Mouse (Mus musculus) hindbrain, embryonic 12.5 days (tissue): ENCODE data around the gene Wnt5b. TPM values are rescaled to one million over a fixed set of nuclear protein-coding genes. Genes with fewer than 3 reads are reported as not detected.

Experiments used
- ATAC-seq: fragments of 200-750 bp; cut with Nextera tagmentation; 2 replicates; pipeline ENCODE4 v1.8.0; 2017; ENCODE audit warnings: moderate TSS enrichment; ENCODE audit not compliant: low FRiP score
- H3K27ac ChIP-seq: fragments of 300-500 bp; sonication (generic); 2 replicates; pipeline ENCODE4 v1.5.1; 2016; ENCODE audit warnings: mild to moderate bottlenecking
- H3K27me3 ChIP-seq: fragments of 300-500 bp; sonication (generic); 2 replicates; pipeline ENCODE4 v1.6.1; 2016; ENCODE audit warnings: mild to moderate bottlenecking
- H3K36me3 ChIP-seq: fragments of 300-500 bp; sonication (generic); 2 replicates; pipeline ENCODE4 v1.6.1; 2016; ENCODE audit warnings: mild to moderate bottlenecking
- H3K4me1 ChIP-seq: fragments of 300-500 bp; sonication (generic); 2 replicates; pipeline ENCODE4 v1.6.1; 2016
- H3K4me2 ChIP-seq: fragments of 300-500 bp; sonication (generic); replicated peaks from 2 replicates; pipeline ENCODE4 v1.6.1; 2016; ENCODE audit warnings: mild to moderate bottlenecking
- H3K4me3 ChIP-seq: fragments of 300-500 bp; sonication (generic); 2 replicates; pipeline ENCODE4 v1.5.1; 2016; ENCODE audit warnings: mild to moderate bottlenecking
- H3K9ac ChIP-seq: fragments of 300-500 bp; sonication (generic); 2 replicates; pipeline ENCODE4 v1.6.1; 2016; ENCODE audit warnings: mild to moderate bottlenecking, moderate library complexity
- H3K9me3 ChIP-seq: fragments of 300-500 bp; sonication (generic); replicated peaks from 2 replicates; pipeline ENCODE4 v1.6.1; 2016; ENCODE audit warnings: mild to moderate bottlenecking
- WGBS: fragments of 180-500 bp; shearing (Covaris S2); methylation state at CpG from one replicate; pipeline ENCODE4 v1.1.7; 2016; 5-methylcytosine and 5-hydroxymethylcytosine counted together
- polyA plus RNA-seq: library from polyadenylated mRNA; unstranded; fragments of >200 nt; fragmentation: Nextera tagmentation; extraction: Ambion mirVana; gene quantifications from 2 replicates; pipeline ENCODE4 v1.2.1, GENCODE M21; 2016

Wnt5b gene
- polyA plus RNA-seq, result 8.3 and 9.9 TPM in 2 replicates

DNA sequence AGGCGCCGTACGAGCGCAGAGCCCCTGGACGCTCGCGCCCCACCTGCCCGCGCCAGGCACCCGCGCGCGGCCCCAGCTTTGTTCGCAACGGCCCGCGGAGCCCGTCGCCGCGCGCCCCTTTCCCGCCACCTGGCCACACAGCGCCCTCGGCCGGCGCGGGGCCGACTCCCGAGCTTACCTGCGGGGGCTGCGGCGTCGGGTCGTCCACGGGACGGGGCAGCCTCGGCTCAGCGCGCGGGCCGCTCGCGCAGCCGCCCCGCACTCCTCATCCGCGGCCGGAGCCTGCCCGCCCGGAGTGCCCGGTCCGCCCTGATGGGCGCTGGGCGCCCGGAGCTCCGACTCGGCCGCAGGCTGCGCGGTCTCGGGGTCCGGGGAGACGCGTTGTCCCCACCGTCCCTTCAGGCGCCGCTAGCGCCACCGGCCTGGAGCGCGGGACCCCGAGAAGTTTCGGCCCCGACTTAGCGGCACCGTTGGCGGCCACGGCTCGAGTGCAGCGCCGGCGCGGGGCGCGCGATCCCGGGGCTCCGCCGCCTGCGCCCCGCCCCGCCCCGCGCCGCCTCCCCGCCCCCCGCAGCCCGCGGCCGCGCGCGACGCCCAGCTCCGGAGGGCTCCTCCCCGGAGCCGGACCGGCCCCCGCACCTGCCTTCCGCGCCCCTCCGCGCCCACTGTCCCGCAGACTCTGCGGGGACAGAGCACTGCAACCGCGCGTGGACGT, at the start of gene Wnt5b:
Gene Wnt5b, minus strand, starts transcription at position 545 of the 715 bp plus-strand sequence.
- H3K36me3 ChIP-seq, result no peaks in the 10 kb centered on the region
- H3K9me3 ChIP-seq, result no peaks in the 10 kb centered on the region
- peak within 1 kb of the TSS; percentile 92 for H3K4me2 ChIP-seq
- under 1% methylated on average over 82 of the region's 120 CpGs for WGBS
- H3K27ac ChIP-seq, result no peak within 1 kb of the TSS
- H3K27me3 ChIP-seq, result peaks cover 26% of the 10 kb centered on the region
- peaks cover 9% of the 10 kb centered on the region for H3K4me1 ChIP-seq
- peak; percentile 71 for ATAC-seq
- peak within 1 kb of the TSS; percentile 81 for H3K4me3 ChIP-seq
- peak within 1 kb of the TSS; percentile 75 for H3K9ac ChIP-seq

DNA sequence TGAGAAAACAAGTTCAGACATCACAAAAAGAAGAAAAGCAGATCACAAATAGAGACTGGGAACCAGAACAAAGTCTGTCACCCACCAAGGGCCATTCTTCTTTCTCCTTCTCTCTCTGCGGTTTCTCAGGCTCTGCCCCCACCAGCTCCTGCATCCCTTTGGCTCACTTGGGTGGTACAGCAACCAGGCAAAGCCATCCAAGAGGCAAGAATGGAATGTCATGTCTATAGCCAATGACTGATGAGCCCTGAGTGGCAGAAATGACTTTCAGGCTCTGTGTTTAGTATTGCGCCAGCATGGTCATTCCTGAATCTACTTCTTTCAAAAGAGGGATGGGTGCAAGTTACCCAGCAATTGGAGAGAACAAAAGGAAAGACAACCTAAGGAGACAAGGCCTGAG, 46.7 kb upstream of the Wnt5b start:
- ATAC-seq, result no peak
- H3K4me2 ChIP-seq, result no peak overlapping the region
- no peaks in the 10 kb centered on the region for H3K9me3 ChIP-seq
- 48% methylated on average over 2 of the region's 2 CpGs for WGBS
- no peak overlapping the region; the same call in 1 of the 2 replicates for H3K27ac ChIP-seq
- no peak overlapping the region for H3K9ac ChIP-seq
- H3K4me1 ChIP-seq, result peaks cover 11% of the 10 kb centered on the region
- H3K4me3 ChIP-seq, result no peak overlapping the region
- H3K36me3 ChIP-seq, result peaks cover 14% of the 10 kb centered on the region; the same call in 1 of the 2 replicates
- no peaks in the 10 kb centered on the region for H3K27me3 ChIP-seq

DNA sequence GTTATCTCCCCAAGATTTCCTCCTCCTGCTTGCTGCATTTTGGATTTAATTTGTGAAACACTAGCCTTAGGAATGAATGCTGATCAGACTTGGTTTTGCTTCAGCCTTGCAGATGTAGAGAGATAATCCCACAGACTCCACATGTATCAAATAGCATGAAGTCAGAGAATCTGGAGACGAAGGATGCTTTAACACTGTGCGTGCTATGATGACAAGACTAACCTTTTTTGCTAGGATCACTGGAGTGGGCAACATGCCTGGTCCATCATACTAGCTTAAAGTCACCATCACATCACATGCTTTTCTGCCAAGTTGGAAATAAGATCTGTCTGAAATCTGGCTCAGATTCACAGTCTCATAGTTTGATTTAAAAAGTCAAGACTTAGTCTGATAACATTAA, 43.8 kb upstream of the Wnt5b start:
- Histone ChIP-seq H3K36me3 (0 out of 2 replicates have a peak, but pooled peaks cover 7% of the 10 kb centered on the region), H3K4me1 (peaks cover 19% of the 10 kb centered on the region), H3K27me3 (no peaks in the 10 kb centered on the region), H3K4me2 (no peak overlapping the region), H3K9ac (no peak overlapping the region), H3K27ac (no peak overlapping the region), H3K9me3 (no peaks in the 10 kb centered on the region), H3K4me3 (no peak overlapping the region)
- no peak for ATAC-seq
- 89% methylated on average over 2 of the region's 2 CpGs for WGBS

DNA sequence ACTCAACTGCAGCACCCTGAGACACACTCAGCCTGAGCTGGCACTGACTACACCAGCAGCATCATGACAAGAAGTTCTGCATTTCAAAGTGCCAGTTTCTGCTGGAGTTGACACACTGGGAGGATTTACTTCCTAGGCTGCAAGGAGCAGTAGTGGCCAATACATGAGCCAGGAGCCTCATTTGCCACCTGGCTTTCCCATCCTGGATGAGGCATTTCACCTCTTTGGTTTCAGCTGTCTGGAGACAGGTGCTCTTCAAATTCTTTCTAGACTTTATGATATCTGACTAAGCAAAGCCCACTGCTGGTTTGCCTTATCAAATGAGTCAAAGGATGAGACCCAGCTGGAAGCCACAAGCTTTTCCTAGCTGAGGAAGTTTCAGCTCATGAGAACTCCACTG, 43.3 kb upstream of the Wnt5b start:
- Histone ChIP-seq H3K27ac (no peak overlapping the region), H3K4me2 (no peak overlapping the region), H3K4me1 (peaks cover 19% of the 10 kb centered on the region), H3K36me3 (0 out of 2 replicates have a peak, but pooled peaks cover 3% of the 10 kb centered on the region), H3K9ac (no peak overlapping the region), H3K9me3 (no peaks in the 10 kb centered on the region), H3K4me3 (no peak overlapping the region), H3K27me3 (no peaks in the 10 kb centered on the region)
- no peak for ATAC-seq

DNA sequence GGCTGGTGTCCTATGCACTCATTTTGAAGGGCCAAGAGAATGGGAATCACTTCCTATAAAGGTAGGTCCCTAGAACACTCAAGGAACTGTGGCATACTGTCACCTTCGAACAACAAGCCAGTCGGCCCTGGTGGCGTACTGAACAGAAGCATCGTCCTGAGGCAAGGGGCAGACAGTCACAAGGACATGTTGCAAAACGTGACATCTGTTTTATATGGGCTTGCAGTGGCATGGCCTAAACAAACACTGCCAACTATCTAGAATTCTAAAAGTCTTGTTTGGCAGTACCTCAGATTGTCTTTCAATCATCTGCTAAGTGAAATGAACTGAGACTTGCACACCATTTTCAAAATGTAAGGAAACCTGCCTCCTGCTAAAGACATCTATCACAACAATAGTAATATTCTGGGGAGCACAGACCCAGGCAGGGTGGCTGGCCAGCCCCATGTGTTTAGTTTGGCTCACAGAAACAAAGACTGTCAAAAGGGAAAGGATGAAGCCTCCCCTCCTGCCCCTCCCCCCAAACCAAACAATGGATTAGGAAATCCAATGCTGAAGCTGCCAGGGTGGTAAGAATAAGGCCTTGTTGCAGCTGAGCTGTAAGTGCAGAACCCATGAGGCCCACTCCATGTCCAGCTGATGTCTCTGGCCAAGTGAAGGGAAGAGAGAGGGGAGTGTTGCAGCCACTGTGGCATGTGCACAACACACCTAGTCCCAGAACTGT, 41.7 kb upstream of the Wnt5b start:
- H3K4me2 ChIP-seq, result no peak overlapping the region
- ATAC-seq, result peak; percentile 46; the same call in 1 of the 2 replicates
- no peak overlapping the region for H3K4me3 ChIP-seq
- peaks cover 15% of the 10 kb centered on the region for H3K4me1 ChIP-seq
- 0 out of 2 replicates have a peak overlapping the region, but pooled peaks have one; percentile 3 for H3K27ac ChIP-seq
- H3K36me3 ChIP-seq, result peaks cover 3% of the 10 kb centered on the region; the same call in 1 of the 2 replicates
- H3K9me3 ChIP-seq, result no peaks in the 10 kb centered on the region
- no peak overlapping the region for H3K9ac ChIP-seq
- 54% methylated on average over 5 of the region's 5 CpGs for WGBS
- H3K27me3 ChIP-seq, result no peaks in the 10 kb centered on the region

DNA sequence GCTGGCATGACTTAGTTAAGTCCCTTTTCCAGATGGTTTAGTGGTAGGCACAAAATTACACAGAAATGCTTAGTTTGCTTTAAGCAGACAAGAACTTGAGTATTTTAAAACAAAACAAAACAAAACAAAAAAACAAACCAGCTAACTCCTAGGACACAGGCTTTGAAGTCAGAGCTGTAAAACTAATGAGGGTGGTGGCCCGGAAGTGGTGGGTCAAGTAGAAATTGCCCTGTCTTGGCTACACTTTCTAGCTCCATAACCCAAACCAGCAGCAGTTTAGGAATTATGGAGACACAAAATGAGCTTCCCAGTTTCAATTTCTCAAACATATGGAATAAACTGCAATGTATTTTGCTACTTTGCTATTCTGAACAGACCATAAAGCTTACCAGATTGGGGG, 39.9 kb upstream of the Wnt5b start:
- Histone ChIP-seq H3K4me1 (peaks cover 14% of the 10 kb centered on the region), H3K36me3 (peaks cover under 1% of the 10 kb centered on the region; the same call in 1 of the 2 replicates), H3K9ac (no peak overlapping the region), H3K27ac (no peak overlapping the region), H3K9me3 (no peaks in the 10 kb centered on the region), H3K27me3 (no peaks in the 10 kb centered on the region), H3K4me3 (no peak overlapping the region), H3K4me2 (no peak overlapping the region)
- WGBS, result 74% methylated on average over 1 of the region's 1 CpGs
- no peak for ATAC-seq

DNA sequence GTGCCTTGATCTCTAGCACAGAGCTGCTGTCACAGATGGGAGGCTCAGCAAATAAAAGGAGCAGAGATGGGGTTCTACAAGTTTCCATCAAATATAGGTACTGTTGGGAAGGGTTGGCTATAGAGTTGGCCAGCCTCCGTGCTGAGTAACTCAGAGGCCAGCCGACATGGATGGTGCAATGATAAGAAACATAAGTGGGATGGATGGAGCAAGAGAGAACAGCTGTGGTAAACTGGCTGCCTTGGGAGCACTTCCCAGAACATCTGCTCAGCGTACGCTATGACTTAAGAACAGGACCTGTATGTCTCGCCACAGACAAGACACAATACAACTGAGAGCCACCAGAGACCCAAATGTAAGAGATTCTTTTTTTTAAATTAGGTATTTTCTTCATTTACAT, 39.0 kb upstream of the Wnt5b start:
- 97% methylated on average over 5 of the region's 5 CpGs for WGBS
- H3K27ac ChIP-seq, result no peak overlapping the region
- no peaks in the 10 kb centered on the region; the same call in 1 of the 2 replicates for H3K36me3 ChIP-seq
- H3K9ac ChIP-seq, result no peak overlapping the region
- H3K4me2 ChIP-seq, result no peak overlapping the region
- peaks cover 14% of the 10 kb centered on the region for H3K4me1 ChIP-seq
- no peak overlapping the region for H3K4me3 ChIP-seq
- ATAC-seq, result no peak
- no peaks in the 10 kb centered on the region for H3K9me3 ChIP-seq
- no peaks in the 10 kb centered on the region for H3K27me3 ChIP-seq

DNA sequence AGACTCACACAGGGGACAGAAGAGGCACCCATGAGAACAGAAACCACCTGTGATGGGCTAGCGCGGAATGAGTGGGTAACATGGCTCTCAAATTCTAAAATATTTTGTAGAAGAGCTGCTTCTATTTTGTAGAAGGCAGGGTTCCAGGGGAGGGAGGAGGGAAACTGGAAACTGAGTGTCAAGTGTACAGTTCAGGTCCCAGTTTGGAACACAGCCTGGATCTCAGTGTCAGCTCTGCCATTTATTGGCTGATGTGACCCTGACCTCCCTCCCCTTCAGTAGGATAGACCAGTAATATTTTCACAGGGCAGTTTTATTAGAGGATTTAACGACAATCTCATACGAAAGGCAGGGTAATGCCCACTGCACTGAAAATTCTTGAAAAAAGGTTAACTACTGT, 32.6 kb upstream of the Wnt5b start:
- Histone ChIP-seq H3K27ac (no peak overlapping the region), H3K27me3 (no peaks in the 10 kb centered on the region), H3K9ac (no peak overlapping the region), H3K4me1 (no peaks in the 10 kb centered on the region), H3K9me3 (no peaks in the 10 kb centered on the region), H3K4me2 (no peak overlapping the region), H3K4me3 (no peak overlapping the region), H3K36me3 (peaks cover 41% of the 10 kb centered on the region)
- ATAC-seq, result no peak
- WGBS, result 90% methylated on average over 4 of the region's 4 CpGs

DNA sequence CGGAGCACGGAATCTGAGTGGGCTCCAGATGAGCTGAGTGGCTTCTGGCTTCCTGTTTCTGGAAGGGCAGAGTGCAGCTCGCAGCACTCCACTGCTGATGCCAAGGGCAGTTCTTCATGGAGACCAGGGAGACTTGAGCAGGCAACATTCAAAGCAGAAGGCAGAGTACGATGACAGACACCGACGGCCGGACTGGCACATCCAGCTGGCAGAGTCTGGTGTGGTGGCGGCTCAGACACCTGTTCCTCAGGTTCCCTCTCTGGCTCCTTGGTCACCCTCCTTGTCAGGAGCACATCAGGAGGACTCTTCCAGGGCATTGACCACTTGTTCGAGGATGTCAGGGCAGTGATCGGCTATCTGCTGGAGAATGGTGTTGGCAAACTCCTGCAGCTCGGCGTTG, 31.2 kb upstream of the Wnt5b start:
- no peaks in the 10 kb centered on the region for H3K9me3 ChIP-seq
- H3K27ac ChIP-seq, result no peak overlapping the region
- no peak overlapping the region for H3K4me2 ChIP-seq
- 95% methylated on average over 12 of the region's 12 CpGs for WGBS
- H3K4me1 ChIP-seq, result no peaks in the 10 kb centered on the region
- H3K27me3 ChIP-seq, result no peaks in the 10 kb centered on the region
- H3K36me3 ChIP-seq, result peaks cover 41% of the 10 kb centered on the region
- no peak overlapping the region for H3K9ac ChIP-seq
- no peak overlapping the region for H3K4me3 ChIP-seq
- no peak for ATAC-seq

DNA sequence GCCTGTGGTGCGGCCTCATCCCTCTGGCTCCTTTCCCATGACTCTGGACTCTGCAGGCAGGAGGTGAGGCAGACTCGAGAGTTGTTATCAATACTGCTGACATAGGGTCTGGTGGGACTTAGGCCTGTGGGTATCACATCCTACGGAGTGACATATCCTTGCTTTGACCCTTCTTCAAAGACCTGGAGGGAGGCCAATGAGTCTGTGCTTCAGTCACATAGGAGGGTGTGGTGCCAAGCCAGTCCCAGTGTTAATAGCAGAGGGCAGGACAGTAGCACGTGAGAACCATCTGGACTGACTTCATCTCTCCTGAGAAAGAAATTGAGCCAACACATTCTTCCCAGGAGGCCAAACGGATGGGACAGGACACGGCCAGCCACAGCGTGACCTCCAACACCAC, 28.1 kb upstream of the Wnt5b start:
- no peak for ATAC-seq
- 84% methylated on average over 7 of the region's 7 CpGs for WGBS
- H3K4me2 ChIP-seq, result no peak overlapping the region

DNA sequence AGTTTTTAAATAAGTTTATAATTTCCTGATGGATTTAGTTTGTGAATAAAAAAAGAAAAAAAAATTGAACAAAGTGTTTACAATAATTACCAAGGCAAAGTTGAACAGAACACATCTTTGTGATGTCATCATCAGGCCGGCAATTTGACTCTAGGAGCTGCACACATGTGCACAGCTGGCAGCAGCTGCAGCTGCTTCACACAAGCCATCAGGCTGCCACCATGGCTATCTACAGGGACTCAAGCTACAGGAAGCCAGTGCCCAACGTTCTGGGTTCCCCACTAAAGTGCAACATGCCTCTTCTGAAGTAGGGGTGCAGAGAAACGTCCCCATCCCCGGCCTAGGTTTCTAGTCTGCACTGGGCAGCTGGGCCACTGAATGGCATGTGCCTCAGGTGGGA, 26.6 kb upstream of the Wnt5b start:
- no peaks in the 10 kb centered on the region for H3K27me3 ChIP-seq
- H3K4me3 ChIP-seq, result no peak overlapping the region
- WGBS, result 86% methylated on average over 4 of the region's 4 CpGs
- H3K4me2 ChIP-seq, result no peak overlapping the region
- peaks cover 36% of the 10 kb centered on the region for H3K36me3 ChIP-seq
- H3K9ac ChIP-seq, result no peak overlapping the region
- no peak for ATAC-seq
- H3K9me3 ChIP-seq, result no peaks in the 10 kb centered on the region
- H3K27ac ChIP-seq, result no peak overlapping the region
- no peaks in the 10 kb centered on the region for H3K4me1 ChIP-seq

More for the DNA sequence above, 28.1 kb upstream of the Wnt5b start:
- Histone ChIP-seq H3K4me3 (no peak overlapping the region), H3K9me3 (no peaks in the 10 kb centered on the region), H3K27ac (no peak overlapping the region), H3K9ac (no peak overlapping the region), H3K4me1 (no peaks in the 10 kb centered on the region), H3K36me3 (peaks cover 36% of the 10 kb centered on the region), H3K27me3 (no peaks in the 10 kb centered on the region)

DNA sequence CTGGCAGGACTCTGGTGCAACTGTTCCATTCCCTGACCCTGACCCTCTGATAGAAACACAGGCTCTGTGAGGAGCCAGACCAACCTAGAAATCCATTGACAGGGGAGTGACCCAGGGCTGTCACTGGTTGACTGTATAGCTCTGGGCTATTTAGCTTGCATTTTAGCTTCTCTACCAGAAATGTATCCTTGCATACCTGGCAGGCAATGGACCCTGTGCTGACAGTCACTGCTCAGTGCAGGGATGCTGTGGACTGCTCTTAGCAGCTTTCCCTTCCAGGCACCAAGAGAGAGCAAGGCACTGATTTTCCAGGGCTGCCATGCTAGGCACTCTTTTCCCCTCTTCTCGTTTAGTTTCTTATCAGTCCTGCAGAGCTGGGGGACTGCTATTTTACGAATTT, 24.2 kb upstream of the Wnt5b start:
- WGBS, result 80% methylated on average over 2 of the region's 2 CpGs
- ATAC-seq, result no peak
- H3K4me1 ChIP-seq, result no peaks in the 10 kb centered on the region
- no peak overlapping the region for H3K9ac ChIP-seq
- peaks cover 14% of the 10 kb centered on the region for H3K36me3 ChIP-seq
- H3K4me3 ChIP-seq, result no peak overlapping the region
- no peak overlapping the region for H3K27ac ChIP-seq
- no peaks in the 10 kb centered on the region for H3K27me3 ChIP-seq
- H3K9me3 ChIP-seq, result no peaks in the 10 kb centered on the region
- H3K4me2 ChIP-seq, result no peak overlapping the region
